Comparison of ENCODE assay signal across 8 mouse cellular contexts in genomic region chr6:108233070-108233469, GRCm38 (mm10). TPM values are rescaled to one million over a fixed set of nuclear protein-coding genes. Genes with fewer than 3 reads are reported as not detected.
DNase-seq lines count a peak whose midpoint lies in the region.

No protein-coding gene starts in this region.

- intact Hi-C loops in left cerebral cortex, postnatal 14 days (cut with DNase I): no loop called here

- DNase-seq in heart, adult 11 months: peak; percentile 97
- DNase-seq in heart, adult 8-10 months (ENCODE audit: low spot score): no peak
- DNase-seq in urinary bladder, postnatal 36 days (ENCODE audit: low spot score in 2 of 2): peak; percentile 69 to 79
- no peak for DNase-seq in urinary bladder, postnatal 10 days (ENCODE audit: low spot score)
- peak; percentile 67 for DNase-seq in kidney, adult 11 months
- DNase-seq in left cerebral cortex, postnatal 14 days (ENCODE audit: low spot score in 2 of 2): no peak
- DNase-seq in layer of hippocampus, adult 8-10 months (ENCODE audit: low spot score in 2 of 2): no peak
- no peak for DNase-seq in layer of hippocampus, adult 9-11 months

RNA-seq across cellular contexts. Expression of gene Itpr1, which starts 20.2 kb away (rescaled TPM):
- total RNA-seq in heart, adult 8-10 months (2022): 10 to 100 TPM; 33.9 to 36.9 (median 36.4) TPM
- 100 to 1,000 TPM; 156 to 179 TPM for total RNA-seq in left cerebral cortex, postnatal 14 days (2021)
- 100 to 1,000 TPM; 277 to 326 (median 299) TPM for total RNA-seq in layer of hippocampus, adult 8-10 months (2022)

RNA-seq across cellular contexts. Expression of gene Sumf1, which starts 47.7 kb away (rescaled TPM):
- 10 to 100 TPM; 11.5 to 13.4 (median 12.8) TPM for total RNA-seq in heart, adult 8-10 months (2022)
- 10 to 100 TPM; 17.4 to 18.2 TPM for total RNA-seq in left cerebral cortex, postnatal 14 days (2021)
- 10 to 100 TPM; 19.2 to 29.2 (median 22.3) TPM for total RNA-seq in layer of hippocampus, adult 8-10 months (2022)

Comparison
In these comparisons a context has a peak if more than half of its experiments do, and no peak if none do; other contexts are left out.
1. DNase-seq: peak in heart, adult 11 months (single experiment), urinary bladder, postnatal 36 days (2 of 2) and kidney, adult 11 months (single experiment); none in heart, adult 8-10 months (single experiment), urinary bladder, postnatal 10 days (single experiment), left cerebral cortex, postnatal 14 days (0 of 2), layer of hippocampus, adult 8-10 months (0 of 2) and layer of hippocampus, adult 9-11 months (single experiment).
2. RNA of gene Itpr1, which starts 20.2 kb away (total RNA-seq): 277 to 326 TPM in layer of hippocampus, adult 8-10 months and 156 to 179 TPM in left cerebral cortex, postnatal 14 days; 33.9 to 36.9 TPM in heart, adult 8-10 months; every median in the first group is over 4 times any median in the second.